Mouse (Mus musculus): ENCODE measurements around the gene Timp2. TPM values are rescaled to one million over a fixed set of nuclear protein-coding genes. Genes with fewer than 3 reads are reported as not detected.

Gene Timp2
- polyA plus RNA-seq, 1 experiment from 2014 or later = 57.5 TPM

DNA sequence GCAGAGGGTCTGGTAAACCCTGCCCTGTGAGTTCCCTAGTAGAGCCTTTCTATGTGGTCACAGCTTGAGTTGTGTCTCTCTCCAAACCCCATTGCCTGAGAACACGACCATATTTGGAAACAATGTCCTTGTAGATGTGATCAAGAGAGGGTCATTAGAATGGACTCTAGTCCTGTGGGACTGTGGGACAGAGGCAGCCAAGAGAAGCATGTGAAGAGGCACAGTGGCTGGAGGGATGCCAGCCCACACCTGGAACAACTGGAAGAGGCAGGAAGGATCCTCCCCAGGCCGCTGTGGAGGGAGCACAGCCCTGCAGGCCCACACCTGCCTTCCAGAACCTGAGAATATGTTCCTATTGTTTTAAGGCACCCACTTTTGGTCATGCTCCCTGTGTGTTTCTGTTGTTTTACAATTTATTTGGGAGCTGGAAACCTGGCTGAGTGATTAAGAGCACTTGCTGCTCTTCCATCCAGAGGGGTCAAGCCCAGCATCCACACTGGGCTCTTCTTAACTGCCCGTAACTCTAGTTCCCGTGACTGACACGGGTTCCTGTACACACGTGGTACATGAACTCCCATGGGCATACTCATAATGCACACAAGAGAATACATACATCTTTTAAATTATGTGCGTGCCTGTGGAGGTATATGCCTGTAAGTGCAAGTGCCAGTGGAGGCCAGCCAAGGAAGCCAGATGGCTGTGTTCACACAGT is 101.9 kb downstream of the Timp2 start:
- H3K9me3 ChIP-seq = no peaks in the 10 kb centered on the region
- H3K36me3 ChIP-seq = peaks cover 27% of the 10 kb centered on the region
- ATAC-seq (ENCODE audit: low read depth) = no peak
- H3K27ac ChIP-seq (replicated peaks) = peak overlapping the region; percentile 85
- peaks cover 27% of the 10 kb centered on the region for H3K4me1 ChIP-seq (replicated peaks)
- H3K9ac ChIP-seq = no peak overlapping the region
- H3K4me2 ChIP-seq = no peak overlapping the region
- H3K4me3 ChIP-seq = no peak overlapping the region
- H3K27me3 ChIP-seq = no peaks in the 10 kb centered on the region
- WGBS = 78% methylated on average over 7 of the region's 7 CpGs

Other genes with a start within 250 kb of the Timp2 start
- 0.22 and 0.23 TPM in 2 replicates for gene Dnah17, start 225.1 kb downstream of the Timp2 start, polyA plus RNA-seq (2015; fragmentation: Nextera tagmentation; extraction: Ambion mirVana)
- gene Cyth1, start 107.1 kb downstream of the Timp2 start, polyA plus RNA-seq (2015; fragmentation: Nextera tagmentation; extraction: Ambion mirVana) = 24.4 and 25.2 TPM in 2 replicates
- gene Usp36, start 65.5 kb downstream of the Timp2 start, polyA plus RNA-seq (2015; fragmentation: Nextera tagmentation; extraction: Ambion mirVana) = 15.6 and 17.9 TPM in 2 replicates
- 0.13 TPM in 1 of 2 replicates, not detected in the other for gene Cep295nl, start 13.2 kb downstream of the Timp2 start, polyA plus RNA-seq (2015; fragmentation: Nextera tagmentation; extraction: Ambion mirVana)
- gene Lgals3bp, start 46.4 kb upstream of the Timp2 start, polyA plus RNA-seq (2015; fragmentation: Nextera tagmentation; extraction: Ambion mirVana) = 2.7 and 4.2 TPM in 2 replicates
- gene Cant1, start 63.3 kb upstream of the Timp2 start, polyA plus RNA-seq (2015; fragmentation: Nextera tagmentation; extraction: Ambion mirVana) = 25.7 and 28.2 TPM in 2 replicates
- gene C1qtnf1, start 72.5 kb upstream of the Timp2 start, polyA plus RNA-seq (2015; fragmentation: Nextera tagmentation; extraction: Ambion mirVana) = 4.4 and 4.8 TPM in 2 replicates
- 8.1 and 10.0 TPM in 2 replicates for gene Engase, start 121.1 kb upstream of the Timp2 start, polyA plus RNA-seq (2015; fragmentation: Nextera tagmentation; extraction: Ambion mirVana)

Data from neural tube, embryonic 13.5 days (tissue).